Mouse (Mus musculus): Measurements from ENCODE around the gene Mllt1. TPM values are rescaled to one million over a fixed set of nuclear protein-coding genes. Genes with fewer than 3 reads are reported as not detected.

The Mllt1 gene
- polyA plus RNA-seq (2014; fragmentation: Nextera tagmentation; extraction: Ambion mirVana) = 11.4 and 20.4 TPM in 2 replicates

- Histone ChIP-seq H3K9me3 (ENCODE audit: control insufficient read depth, low read length) (0 out of 2 replicates have a peak, but pooled peaks cover 3% of the 10 kb centered on the region), H3K27ac (replicated peaks in 1 of 2; ENCODE audit: control insufficient read depth in 1 of 2, insufficient read depth in 1 of 2, low read depth in 2 of 2, low read length in 2 of 2) (peak within 1 kb of the TSS in 1 of 2 experiments; percentile 74; a peak in 2 of 4 replicates), H3K4me1 (ENCODE audit: control insufficient read depth in 2 of 2, insufficient read depth in 2 of 2, low read length in 2 of 2) (peaks cover 9 to 20% of the 10 kb centered on the region in 2 experiments; a peak in 3 of 4 replicates), H3K4me3 (ENCODE audit: control insufficient read depth in 1 of 2, insufficient read depth in 1 of 2, low read depth in 1 of 2, low read length in 2 of 2) (peak within 1 kb of the TSS; percentile 76 to 89), H3K36me3 (ENCODE audit: control insufficient read depth, insufficient read depth, low read length) (0 out of 2 replicates have a peak, but pooled peaks cover 4% of the 10 kb centered on the region), H3K27me3 (ENCODE audit: control insufficient read depth, insufficient read depth, low read length) (no peaks in the 10 kb centered on the region), H3K9ac (ENCODE audit: low read length) (peak within 1 kb of the TSS; percentile 96), H3K4me2 (ENCODE audit: low read length) (peak within 1 kb of the TSS; percentile 80)
- peak; percentile 97 for ATAC-seq (ENCODE audit: insufficient number of reproducible peaks, insufficient read depth, low FRiP score, low read depth)
- WGBS = 3% methylated on average over 72 of the region's 76 CpGs
These were observed at the start of gene Mllt1 for GRCm38 (mm10) chr17:56935363-56936131. Mllt1 (minus strand) TSS chr17:56935415.

- Histone ChIP-seq H3K27ac (replicated peaks in 1 of 2; ENCODE audit: control insufficient read depth in 1 of 2, insufficient read depth in 1 of 2, low read depth in 2 of 2, low read length in 2 of 2) (no peak overlapping the region), H3K36me3 (ENCODE audit: control insufficient read depth, insufficient read depth, low read length) (no peaks in the 10 kb centered on the region), H3K4me1 (ENCODE audit: control insufficient read depth in 2 of 2, insufficient read depth in 2 of 2, low read length in 2 of 2) (no peaks in the 10 kb centered on the region), H3K9me3 (ENCODE audit: control insufficient read depth, low read length) (no peaks in the 10 kb centered on the region), H3K9ac (ENCODE audit: low read length) (no peak overlapping the region), H3K4me3 (ENCODE audit: control insufficient read depth in 1 of 2, insufficient read depth in 1 of 2, low read depth in 1 of 2, low read length in 2 of 2) (no peak overlapping the region), H3K4me2 (ENCODE audit: low read length) (no peak overlapping the region), H3K27me3 (ENCODE audit: control insufficient read depth, insufficient read depth, low read length) (no peaks in the 10 kb centered on the region)
- WGBS = 77% methylated on average over 9 of the region's 9 CpGs
- ATAC-seq (ENCODE audit: insufficient number of reproducible peaks, insufficient read depth, low FRiP score, low read depth) = no peak
These were observed 49.7 kb upstream of the Mllt1 start for GRCm38 (mm10) chr17:56984886-56985285.

GRCm38 (mm10) chr17:56982013-56982412 is 46.8 kb upstream of the Mllt1 start, which contains the start of gene Acer1:
Acer1 (minus strand) TSS chr17:56982126.
- H3K27me3 ChIP-seq (ENCODE audit: control insufficient read depth, insufficient read depth, low read length) = no peaks in the 10 kb centered on the region
- no peak within 1 kb of the TSS for H3K27ac ChIP-seq (replicated peaks in 1 of 2; ENCODE audit: control insufficient read depth in 1 of 2, insufficient read depth in 1 of 2, low read depth in 2 of 2, low read length in 2 of 2)
- ATAC-seq (ENCODE audit: insufficient number of reproducible peaks, insufficient read depth, low FRiP score, low read depth) = no peak
- no peak within 1 kb of the TSS for H3K9ac ChIP-seq (ENCODE audit: low read length)
- H3K4me1 ChIP-seq (ENCODE audit: control insufficient read depth in 2 of 2, insufficient read depth in 2 of 2, low read length in 2 of 2) = no peaks in the 10 kb centered on the region
- H3K4me3 ChIP-seq (ENCODE audit: control insufficient read depth in 1 of 2, insufficient read depth in 1 of 2, low read depth in 1 of 2, low read length in 2 of 2) = no peak within 1 kb of the TSS
- H3K4me2 ChIP-seq (ENCODE audit: low read length) = no peak within 1 kb of the TSS
- 55% methylated on average over 5 of the region's 5 CpGs for WGBS
- H3K36me3 ChIP-seq (ENCODE audit: control insufficient read depth, insufficient read depth, low read length) = no peaks in the 10 kb centered on the region
- H3K9me3 ChIP-seq (ENCODE audit: control insufficient read depth, low read length) = no peaks in the 10 kb centered on the region

GRCm38 (mm10) chr17:56981049-56981448 is 45.8 kb upstream of the Mllt1 start:
- Histone ChIP-seq H3K9me3 (ENCODE audit: control insufficient read depth, low read length) (no peaks in the 10 kb centered on the region), H3K4me3 (ENCODE audit: control insufficient read depth in 1 of 2, insufficient read depth in 1 of 2, low read depth in 1 of 2, low read length in 2 of 2) (no peak overlapping the region), H3K27ac (replicated peaks in 1 of 2; ENCODE audit: control insufficient read depth in 1 of 2, insufficient read depth in 1 of 2, low read depth in 2 of 2, low read length in 2 of 2) (no peak overlapping the region), H3K4me2 (ENCODE audit: low read length) (no peak overlapping the region), H3K4me1 (ENCODE audit: control insufficient read depth in 2 of 2, insufficient read depth in 2 of 2, low read length in 2 of 2) (no peaks in the 10 kb centered on the region), H3K27me3 (ENCODE audit: control insufficient read depth, insufficient read depth, low read length) (no peaks in the 10 kb centered on the region), H3K9ac (ENCODE audit: low read length) (no peak overlapping the region), H3K36me3 (ENCODE audit: control insufficient read depth, insufficient read depth, low read length) (no peaks in the 10 kb centered on the region)
- no peak for ATAC-seq (ENCODE audit: insufficient number of reproducible peaks, insufficient read depth, low FRiP score, low read depth)
- 69% methylated on average over 7 of the region's 7 CpGs for WGBS

- H3K4me2 ChIP-seq (ENCODE audit: low read length) = no peak overlapping the region
- 61% methylated on average over 4 of the region's 8 CpGs for WGBS
- H3K9ac ChIP-seq (ENCODE audit: low read length) = no peak overlapping the region
- no peaks in the 10 kb centered on the region for H3K4me1 ChIP-seq (ENCODE audit: control insufficient read depth in 2 of 2, insufficient read depth in 2 of 2, low read length in 2 of 2)
- no peaks in the 10 kb centered on the region for H3K9me3 ChIP-seq (ENCODE audit: control insufficient read depth, low read length)
- ATAC-seq (ENCODE audit: insufficient number of reproducible peaks, insufficient read depth, low FRiP score, low read depth) = no peak
- H3K36me3 ChIP-seq (ENCODE audit: control insufficient read depth, insufficient read depth, low read length) = no peaks in the 10 kb centered on the region
- no peak overlapping the region for H3K4me3 ChIP-seq (ENCODE audit: control insufficient read depth in 1 of 2, insufficient read depth in 1 of 2, low read depth in 1 of 2, low read length in 2 of 2)
- H3K27ac ChIP-seq (replicated peaks in 1 of 2; ENCODE audit: control insufficient read depth in 1 of 2, insufficient read depth in 1 of 2, low read depth in 2 of 2, low read length in 2 of 2) = no peak overlapping the region
- no peaks in the 10 kb centered on the region for H3K27me3 ChIP-seq (ENCODE audit: control insufficient read depth, insufficient read depth, low read length)
These were observed 44.3 kb upstream of the Mllt1 start for GRCm38 (mm10) chr17:56979524-56979923.

- Histone ChIP-seq H3K4me3 (ENCODE audit: control insufficient read depth in 1 of 2, insufficient read depth in 1 of 2, low read depth in 1 of 2, low read length in 2 of 2) (no peak overlapping the region), H3K36me3 (ENCODE audit: control insufficient read depth, insufficient read depth, low read length) (no peaks in the 10 kb centered on the region), H3K27me3 (ENCODE audit: control insufficient read depth, insufficient read depth, low read length) (no peaks in the 10 kb centered on the region), H3K9ac (ENCODE audit: low read length) (no peak overlapping the region), H3K27ac (replicated peaks in 1 of 2; ENCODE audit: control insufficient read depth in 1 of 2, insufficient read depth in 1 of 2, low read depth in 2 of 2, low read length in 2 of 2) (no peak overlapping the region), H3K9me3 (ENCODE audit: control insufficient read depth, low read length) (no peaks in the 10 kb centered on the region), H3K4me1 (ENCODE audit: control insufficient read depth in 2 of 2, insufficient read depth in 2 of 2, low read length in 2 of 2) (no peaks in the 10 kb centered on the region), H3K4me2 (ENCODE audit: low read length) (no peak overlapping the region)
- ATAC-seq (ENCODE audit: insufficient number of reproducible peaks, insufficient read depth, low FRiP score, low read depth) = no peak
- WGBS = 61% methylated on average over 8 of the region's 8 CpGs
These were observed 41.5 kb upstream of the Mllt1 start for GRCm38 (mm10) chr17:56976531-56977390.

GRCm38 (mm10) chr17:56975391-56975790 is 40.2 kb upstream of the Mllt1 start:
- Histone ChIP-seq H3K4me2 (ENCODE audit: low read length) (no peak overlapping the region), H3K4me3 (ENCODE audit: control insufficient read depth in 1 of 2, insufficient read depth in 1 of 2, low read depth in 1 of 2, low read length in 2 of 2) (no peak overlapping the region), H3K4me1 (ENCODE audit: control insufficient read depth in 2 of 2, insufficient read depth in 2 of 2, low read length in 2 of 2) (no peaks in the 10 kb centered on the region), H3K36me3 (ENCODE audit: control insufficient read depth, insufficient read depth, low read length) (no peaks in the 10 kb centered on the region), H3K27me3 (ENCODE audit: control insufficient read depth, insufficient read depth, low read length) (no peaks in the 10 kb centered on the region), H3K9me3 (ENCODE audit: control insufficient read depth, low read length) (no peaks in the 10 kb centered on the region), H3K27ac (replicated peaks in 1 of 2; ENCODE audit: control insufficient read depth in 1 of 2, insufficient read depth in 1 of 2, low read depth in 2 of 2, low read length in 2 of 2) (no peak overlapping the region), H3K9ac (ENCODE audit: low read length) (no peak overlapping the region)
- WGBS = 81% methylated on average over 3 of the region's 3 CpGs
- ATAC-seq (ENCODE audit: insufficient number of reproducible peaks, insufficient read depth, low FRiP score, low read depth) = no peak

All from heart, embryonic 14.5 days (tissue).